In the genomic region with DNA sequence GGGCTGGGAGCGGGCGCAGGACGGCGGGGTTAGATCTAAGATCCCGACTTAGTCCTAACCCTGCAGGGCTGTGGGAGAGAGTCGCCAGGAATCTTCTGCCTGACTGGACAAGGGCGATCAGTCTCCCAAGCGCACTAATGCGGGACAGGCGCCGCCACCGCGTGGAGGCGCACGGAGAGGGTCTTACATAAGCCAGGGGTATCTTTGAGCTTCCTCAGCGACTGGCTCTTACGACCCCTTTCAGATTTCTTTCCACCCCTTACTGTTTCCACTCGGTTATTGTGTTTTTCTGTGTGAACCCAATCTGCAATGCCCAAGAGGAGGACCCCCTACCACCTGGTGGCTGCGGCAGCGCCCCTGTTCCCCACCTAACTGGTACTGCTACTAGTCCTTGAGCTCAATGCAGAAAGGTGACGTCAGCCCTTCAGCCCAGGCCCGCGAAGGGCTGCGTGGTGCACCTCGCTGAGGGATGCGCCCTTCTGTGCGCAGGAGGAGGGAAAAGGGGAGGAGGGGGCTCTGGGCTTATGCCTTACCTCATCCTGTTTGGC, we compare ENCODE assay signal across 8 mouse cellular contexts. TPM values are rescaled to one million over a fixed set of nuclear protein-coding genes. Genes with fewer than 3 reads are reported as not detected.
DNase-seq lines count a peak whose midpoint lies in the region; ATAC-seq and TF ChIP-seq lines count a peak whose summit lies in the region.

No protein-coding gene starts in this region.

- WGBS in forebrain, embryonic 11.5 days, result 8% methylated on average over 26 of the region's 27 CpGs
- WGBS in heart, embryonic 14.5 days, result 17% methylated on average over 27 of the region's 27 CpGs
- 6% methylated on average over 27 of the region's 27 CpGs for WGBS in liver, embryonic 12.5 days (ENCODE audit: insufficient replicate concordance)
- WGBS in neural tube, embryonic 12.5 days, result 11% methylated on average over 27 of the region's 27 CpGs

- H3ac ChIP-seq in C2C12 (ENCODE audit: control insufficient read depth, insufficient read length, low read depth), result peak overlapping the region; percentile 35

- peak; percentile 78 for DNase-seq in forebrain, embryonic 11.5 days (ENCODE audit: low spot score)
- DNase-seq in kidney, postnatal 14 days, result peak; percentile 47
- peak; percentile 53 for DNase-seq in yolk sac, embryonic 10.5 days (ENCODE audit: low spot score)

- no peak for TF ChIP-seq POLR2A in bone marrow macrophage, adult 2 months (IDR thresholded peaks at IDR 0.05; ENCODE audit: borderline replicate concordance, low read depth, low read length)

- H3K79me2 ChIP-seq in C2C12 (ENCODE audit: control insufficient read depth, insufficient read depth), result no peaks in the 10 kb centered on the region

- peak; percentile 86 for ATAC-seq in forebrain, embryonic 11.5 days (replicated peaks; ENCODE audit: low FRiP score)
- ATAC-seq in heart, embryonic 14.5 days (ENCODE audit: insufficient number of reproducible peaks, insufficient read depth, low FRiP score, low read depth), result peak; percentile 54; the same call in 1 of the 2 replicates
- 0 out of 2 replicates have a peak, but pooled peaks have one; percentile 35 for ATAC-seq in liver, embryonic 12.5 days
- ATAC-seq in neural tube, embryonic 12.5 days (ENCODE audit: low FRiP score, low read depth), result peak; percentile 86

- no peak for TF ChIP-seq CTCF in C2C12 (IDR thresholded peaks at IDR 0.05; ENCODE audit: control insufficient read depth, insufficient read depth, insufficient read length)
- TF ChIP-seq CTCF in bone marrow macrophage, adult 2 months (IDR thresholded peaks at IDR 0.05; ENCODE audit: low read depth, low read length), result no peak

- no peaks in the 10 kb centered on the region for H3K36me3 ChIP-seq in C2C12 (ENCODE audit: control insufficient read depth, insufficient read depth)
- H3K36me3 ChIP-seq in forebrain, embryonic 11.5 days (ENCODE audit: control insufficient read depth, insufficient read depth, low read length), result no peaks in the 10 kb centered on the region
- no peaks in the 10 kb centered on the region for H3K36me3 ChIP-seq in heart, embryonic 14.5 days (ENCODE audit: control insufficient read depth, insufficient read depth, low read length)
- no peaks in the 10 kb centered on the region for H3K36me3 ChIP-seq in liver, embryonic 12.5 days
- H3K36me3 ChIP-seq in neural tube, embryonic 12.5 days, result no peaks in the 10 kb centered on the region

- no peak overlapping the region for H3K27ac ChIP-seq in bone marrow macrophage, adult 2 months (ENCODE audit: insufficient read depth, low read depth, low read length)
- no peak overlapping the region for H3K27ac ChIP-seq in forebrain, embryonic 11.5 days (ENCODE audit: low read depth, low read length)
- peak overlapping the region; percentile 28 to 76; a peak in 3 of 4 replicates for H3K27ac ChIP-seq in heart, embryonic 14.5 days (replicated peaks in 1 of 2; ENCODE audit: control insufficient read depth in 1 of 2, insufficient read depth in 1 of 2, low read depth in 2 of 2, low read length in 2 of 2)
- no peak overlapping the region for H3K27ac ChIP-seq in liver, embryonic 12.5 days
- H3K27ac ChIP-seq in neural tube, embryonic 12.5 days, result 0 out of 2 replicates have a peak overlapping the region, but pooled peaks have one; percentile 4

- H3K4me2 ChIP-seq in forebrain, embryonic 11.5 days (ENCODE audit: low read depth, low read length, severe bottlenecking), result peak overlapping the region; percentile 56
- peak overlapping the region; percentile 67 for H3K4me2 ChIP-seq in heart, embryonic 14.5 days (ENCODE audit: low read length)
- H3K4me2 ChIP-seq in liver, embryonic 12.5 days, result peak overlapping the region; percentile 50
- peak overlapping the region; percentile 60 for H3K4me2 ChIP-seq in neural tube, embryonic 12.5 days (replicated peaks)

- H3K4me3 ChIP-seq in C2C12 (ENCODE audit: insufficient read depth, poor library complexity, severe bottlenecking), result no peak overlapping the region
- peak overlapping the region; percentile 66 for H3K4me3 ChIP-seq in bone marrow macrophage, adult 2 months (ENCODE audit: insufficient read depth, low read length)
- H3K4me3 ChIP-seq in forebrain, embryonic 11.5 days (ENCODE audit: low read depth, low read length), result peak overlapping the region; percentile 45
- H3K4me3 ChIP-seq in heart, embryonic 14.5 days (ENCODE audit: control insufficient read depth in 1 of 2, insufficient read depth in 1 of 2, low read depth in 1 of 2, low read length in 2 of 2), result peak overlapping the region; percentile 55 to 76
- H3K4me3 ChIP-seq in liver, embryonic 12.5 days, result peak overlapping the region; percentile 47
- H3K4me3 ChIP-seq in neural tube, embryonic 12.5 days, result peak overlapping the region; percentile 40

- peak overlapping the region; percentile 48 for H3K9ac ChIP-seq in forebrain, embryonic 11.5 days (ENCODE audit: low read length)
- H3K9ac ChIP-seq in heart, embryonic 14.5 days (ENCODE audit: low read length), result peak overlapping the region; percentile 71
- H3K9ac ChIP-seq in liver, embryonic 12.5 days, result no peak overlapping the region
- peak overlapping the region; percentile 48 for H3K9ac ChIP-seq in neural tube, embryonic 12.5 days

- no peaks in the 10 kb centered on the region for H3K27me3 ChIP-seq in C2C12 (ENCODE audit: control insufficient read depth, insufficient read depth, insufficient read length)
- no peaks in the 10 kb centered on the region for H3K27me3 ChIP-seq in forebrain, embryonic 11.5 days (ENCODE audit: control insufficient read depth, insufficient read depth, low read length)
- no peaks in the 10 kb centered on the region for H3K27me3 ChIP-seq in heart, embryonic 14.5 days (ENCODE audit: control insufficient read depth, insufficient read depth, low read length)
- H3K27me3 ChIP-seq in liver, embryonic 12.5 days (replicated peaks), result peaks cover 26% of the 10 kb centered on the region
- no peaks in the 10 kb centered on the region for H3K27me3 ChIP-seq in neural tube, embryonic 12.5 days (replicated peaks)

- no peaks in the 10 kb centered on the region for H3K79me3 ChIP-seq in C2C12 (ENCODE audit: low read depth)

- peaks cover 3% of the 10 kb centered on the region for H3K4me1 ChIP-seq in bone marrow macrophage, adult 2 months (ENCODE audit: control insufficient read depth, insufficient read depth, low read length)
- H3K4me1 ChIP-seq in forebrain, embryonic 11.5 days (replicated peaks; ENCODE audit: control insufficient read depth, insufficient read depth, low read length), result no peaks in the 10 kb centered on the region
- no peaks in the 10 kb centered on the region for H3K4me1 ChIP-seq in heart, embryonic 14.5 days (ENCODE audit: control insufficient read depth in 2 of 2, insufficient read depth in 2 of 2, low read length in 2 of 2)
- H3K4me1 ChIP-seq in liver, embryonic 12.5 days, result no peaks in the 10 kb centered on the region
- no peaks in the 10 kb centered on the region for H3K4me1 ChIP-seq in neural tube, embryonic 12.5 days

- H3K9me3 ChIP-seq in forebrain, embryonic 11.5 days (ENCODE audit: control insufficient read depth, low read length), result no peaks in the 10 kb centered on the region
- no peaks in the 10 kb centered on the region for H3K9me3 ChIP-seq in heart, embryonic 14.5 days (ENCODE audit: control insufficient read depth, low read length)
- H3K9me3 ChIP-seq in liver, embryonic 12.5 days (replicated peaks), result no peaks in the 10 kb centered on the region
- H3K9me3 ChIP-seq in neural tube, embryonic 12.5 days, result no peaks in the 10 kb centered on the region

TF ChIP-seq in C2C12, 6 proteins besides CTCF, POLR2A, EP300 and RAD21:
- TF ChIP-seq USF1 (IDR thresholded peaks at IDR 0.05; ENCODE audit: low read depth) (no peak), MYOD1 (IDR thresholded peaks at IDR 0.05; ENCODE audit: control insufficient read depth, insufficient read length, low read depth) (no peak), MYOG (IDR thresholded peaks at IDR 0.05; ENCODE audit: control insufficient read depth, extremely low read depth, insufficient read length) (no peak), FOSL1 (IDR thresholded peaks at IDR 0.05; ENCODE audit: insufficient read depth, low read length, poor library complexity, severe bottlenecking) (no peak)

RNA-seq across cellular contexts. Expression of a gene that starts 0.8 kb away (rescaled TPM):
- polyA plus RNA-seq in C2C12 (2012; fragmentation: generic; extraction: Trizol), result 7.2 TPM
- 0.21 TPM in 1 of 2 replicates, not detected in the other for polyA plus RNA-seq in bone marrow macrophage, adult 2 months (2012; ENCODE audit: insufficient read depth, insufficient read length, missing spikeins)
- polyA plus RNA-seq in forebrain, embryonic 11.5 days (2014; fragmentation: Nextera tagmentation; extraction: Ambion mirVana), result 86.8 and 87.0 TPM in 2 replicates
- 97.0 and 102 TPM in 2 replicates for polyA plus RNA-seq in heart, embryonic 14.5 days (2014; fragmentation: Nextera tagmentation; extraction: Ambion mirVana)
- 44.1 and 44.8 TPM in 2 replicates for polyA plus RNA-seq in liver, embryonic 12.5 days (2016; fragmentation: Nextera tagmentation; extraction: Ambion mirVana)
- polyA plus RNA-seq in neural tube, embryonic 12.5 days (2016; fragmentation: Nextera tagmentation; extraction: Ambion mirVana), result 116 and 130 TPM in 2 replicates

Comparison
In these comparisons a context has a peak if more than half of its experiments do, and no peak if none do; other contexts are left out.
1. H3K27ac ChIP-seq: peak in heart, embryonic 14.5 days (2 of 2) and neural tube, embryonic 12.5 days (single experiment); none in bone marrow macrophage, adult 2 months (single experiment), forebrain, embryonic 11.5 days (single experiment) and liver, embryonic 12.5 days (single experiment).
2. ATAC-seq: peak in every context shown above with its lines; median percentile 86 in forebrain, embryonic 11.5 days; 86 in neural tube, embryonic 12.5 days; 54 in heart, embryonic 14.5 days; 35 in liver, embryonic 12.5 days.
3. Peak in every context shown above with its lines, with median percentiles within 50 percentile points of each other: DNase-seq and H3K4me2 ChIP-seq.